Mouse (Mus musculus) c-Kit-positive CD71-positive TER-119-positive erythroid progenitor cells, embryonic 14.5 days (primary cell): ENCODE data around the gene Hnrnph2.

Experiments
- DNase-seq: peaks from one replicate; pipeline ENCODE4 v3.0.0-alpha.2; 2013; ENCODE audit warnings: low spot score

Hnrnph2 gene

GRCm38 (mm10) chrX:134600659-134601379 is at the start of gene Hnrnph2, which contains the start of gene Gla:
Gene Hnrnph2, plus strand, starts transcription at chrX:134601179.
Gene Gla, minus strand, starts transcription at chrX:134601125.
- peak; percentile 94 for DNase-seq

- no peak for DNase-seq
These were observed 47.7 kb upstream of the Hnrnph2 start for GRCm38 (mm10) chrX:134553326-134553725.

GRCm38 (mm10) chrX:134554425-134554824 is 46.6 kb upstream of the Hnrnph2 start:
- no peak for DNase-seq

DNA sequence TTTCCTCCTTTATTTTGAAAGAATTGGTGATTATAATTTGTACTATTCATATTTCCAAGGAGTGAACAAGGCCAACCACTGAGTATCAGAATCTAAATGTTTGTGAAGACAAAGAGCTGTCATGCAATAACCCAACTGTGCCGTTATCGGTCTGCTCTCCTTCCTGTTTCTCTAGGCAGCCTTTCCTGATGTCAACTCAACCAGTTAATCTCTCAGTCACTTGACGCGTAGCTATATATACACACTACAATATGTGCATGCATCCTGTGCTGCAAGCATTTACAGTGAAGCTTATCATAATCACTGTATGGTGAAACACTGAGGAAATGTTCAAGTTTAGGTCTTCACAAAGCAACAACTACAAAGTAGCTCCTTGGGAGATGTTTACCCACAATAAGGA is 36.7 kb upstream of the Hnrnph2 start:
- no peak for DNase-seq

DNA sequence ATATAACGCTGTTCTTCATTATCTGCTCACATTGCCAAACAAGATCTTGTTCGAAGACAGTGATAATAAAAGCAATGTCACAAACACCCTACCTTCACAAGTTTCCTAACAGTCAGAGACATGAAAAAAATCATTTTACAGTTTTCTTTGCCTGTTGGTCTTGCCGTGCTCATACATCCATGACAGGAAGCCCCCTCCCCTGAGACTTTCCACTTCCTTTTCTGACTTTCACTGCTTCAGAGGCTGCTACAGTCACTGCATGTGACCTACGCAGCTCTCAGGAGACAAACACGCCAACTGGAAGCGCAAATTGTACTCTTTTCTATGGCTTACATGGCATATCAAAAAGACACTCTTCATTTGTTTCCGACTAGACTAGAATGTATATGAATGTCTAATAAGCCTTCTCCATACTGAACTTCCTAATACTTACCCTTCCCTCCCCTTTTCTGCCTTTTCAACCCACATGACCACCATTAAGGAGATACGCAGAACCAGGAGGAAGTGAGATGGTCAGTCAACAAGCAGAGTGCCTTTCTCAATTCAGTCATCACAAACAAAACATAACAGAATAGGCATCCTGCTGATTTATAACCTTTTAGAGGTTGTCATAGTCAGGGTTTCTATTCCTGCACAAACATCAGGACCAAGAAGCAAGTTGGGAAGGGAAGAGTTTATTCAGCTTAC is 34.3 kb upstream of the Hnrnph2 start:
- DNase-seq: no peak

- DNase-seq: no peak
These were observed 23.1 kb upstream of the Hnrnph2 start for GRCm38 (mm10) chrX:134577896-134578295.

DNA sequence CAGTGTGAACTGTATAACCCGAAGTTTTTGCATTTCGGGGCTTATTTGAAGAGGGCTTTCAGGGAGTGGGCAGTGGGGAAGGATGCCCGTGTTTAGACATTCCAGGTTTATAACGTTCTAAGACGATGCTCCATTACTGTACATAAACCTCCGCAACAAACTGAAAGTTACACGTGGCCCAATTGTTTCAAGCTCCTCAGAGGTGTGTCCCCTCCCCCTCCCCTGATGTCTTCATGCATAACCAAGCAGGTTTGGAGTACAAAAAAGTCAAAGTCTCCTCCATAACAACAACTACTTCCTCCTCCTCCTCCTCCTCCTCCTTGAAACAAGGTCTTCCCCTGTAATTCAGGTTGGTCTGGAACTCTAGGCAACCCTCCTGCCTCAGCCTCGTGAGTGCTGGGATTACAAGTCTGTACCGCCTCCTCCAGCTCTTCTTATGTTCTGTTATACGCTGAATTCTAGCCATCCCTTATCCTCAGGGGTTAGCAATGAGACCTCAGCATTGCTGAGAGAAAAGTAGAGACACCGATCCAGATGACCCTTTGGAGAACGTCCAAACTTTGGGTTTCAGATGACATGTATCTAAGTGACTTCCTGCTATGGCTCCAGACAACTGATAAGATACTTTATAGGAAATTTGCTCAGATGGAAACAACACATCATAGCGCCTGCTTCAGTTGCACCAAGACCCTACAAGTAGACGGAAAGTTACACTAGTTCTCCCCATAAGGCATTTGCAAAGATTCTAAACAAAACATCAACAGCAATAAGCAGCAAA is 20.3 kb upstream of the Hnrnph2 start:
- no peak for DNase-seq

GRCm38 (mm10) chrX:134582270-134582669 is 18.7 kb upstream of the Hnrnph2 start:
- no peak for DNase-seq

- DNase-seq: no peak
These were observed 17.9 kb upstream of the Hnrnph2 start, which contains the start of gene Btk for GRCm38 (mm10) chrX:134582888-134583669. Gene Btk, minus strand, starts transcription at chrX:134583570.

DNA sequence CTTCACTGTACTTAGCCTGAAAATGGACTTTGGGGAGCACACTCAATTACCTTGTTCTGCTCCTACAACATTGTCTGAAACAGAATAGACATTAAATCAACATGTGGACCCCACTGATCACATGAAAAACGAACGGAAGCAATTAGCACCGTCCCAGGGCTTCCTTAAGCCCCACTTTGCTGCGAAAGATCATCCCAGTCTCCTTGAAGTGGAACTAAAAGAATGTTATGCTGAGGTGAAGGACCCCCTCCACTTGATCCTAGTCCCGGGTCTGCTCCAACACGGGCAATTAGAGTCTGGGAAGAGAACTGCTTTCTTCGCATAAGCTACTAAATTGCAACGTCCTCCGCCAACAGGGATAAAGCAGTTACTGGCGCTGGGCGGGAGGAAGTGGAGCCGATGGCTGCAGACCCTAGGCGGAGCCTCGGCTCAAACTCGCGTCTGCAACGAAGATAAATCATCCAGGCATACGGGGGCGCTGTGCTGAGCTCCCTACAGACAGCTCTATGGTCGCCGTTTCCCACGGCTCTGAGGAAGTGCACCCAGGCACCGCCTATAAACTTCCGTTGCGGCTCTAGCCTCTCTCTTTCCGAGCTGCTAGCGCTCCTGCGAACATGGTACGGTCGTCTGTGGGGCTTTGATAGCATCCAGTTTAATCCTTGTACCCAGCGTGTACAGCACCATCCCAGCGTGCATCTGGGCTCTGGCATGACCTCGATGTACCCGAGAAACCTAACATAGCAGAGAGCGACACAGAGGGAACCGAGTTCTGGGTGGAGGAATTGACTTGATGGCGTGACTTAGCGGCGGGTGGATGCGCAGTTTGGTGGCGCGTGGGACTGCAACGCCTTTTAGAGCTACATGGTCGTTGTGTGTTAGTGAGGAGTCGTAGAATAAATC is 15.6 kb upstream of the Hnrnph2 start, which contains the start of gene Rpl36a:
Gene Rpl36a, plus strand, starts transcription at position 552 of the 900 bp plus-strand sequence.
- peak; percentile 87 for DNase-seq

DNA sequence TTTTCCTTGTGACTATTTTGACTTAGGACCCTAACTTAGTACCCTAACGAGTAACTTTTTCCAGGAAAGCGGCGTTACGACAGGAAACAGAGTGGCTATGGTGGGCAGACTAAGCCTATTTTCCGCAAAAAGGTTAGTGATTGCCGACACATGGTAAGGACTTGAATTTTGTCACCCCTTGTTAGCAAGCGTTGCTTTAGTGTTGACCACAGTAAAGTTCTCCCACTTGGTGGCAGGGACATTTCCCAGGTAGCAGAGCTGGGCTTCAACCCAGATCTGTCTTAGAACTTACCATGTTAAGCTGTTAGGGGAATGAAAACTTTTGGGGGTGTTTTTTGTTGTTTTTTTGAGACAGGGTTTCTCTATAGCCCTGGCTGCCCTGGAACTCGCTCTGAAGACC is 14.5 kb upstream of the Hnrnph2 start:
- DNase-seq: no peak

GRCm38 (mm10) chrX:134588261-134588660 is 12.7 kb upstream of the Hnrnph2 start:
- DNase-seq: no peak

- DNase-seq: no peak
These were observed 12.0 kb upstream of the Hnrnph2 start for GRCm38 (mm10) chrX:134588997-134589396.

DNA sequence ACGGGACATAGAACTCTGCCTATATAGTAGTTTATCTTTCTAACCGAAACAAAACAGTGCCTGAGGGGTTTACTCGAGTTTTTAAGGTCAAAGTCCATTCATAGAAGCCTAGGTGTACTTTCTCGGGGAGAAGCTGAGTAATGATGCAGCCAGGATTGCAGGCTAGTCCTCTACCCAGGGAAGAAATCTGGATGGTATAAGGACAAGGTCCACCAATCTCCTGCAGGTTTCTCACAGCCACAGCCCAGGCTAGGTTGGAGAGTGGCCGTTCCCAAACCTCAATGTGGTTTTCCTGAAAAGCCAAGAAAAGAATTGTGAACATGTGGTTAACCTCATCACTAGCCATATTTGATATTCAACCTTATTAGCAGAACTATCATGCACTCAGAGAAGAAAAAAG is 11.1 kb upstream of the Hnrnph2 start:
- no peak for DNase-seq

DNA sequence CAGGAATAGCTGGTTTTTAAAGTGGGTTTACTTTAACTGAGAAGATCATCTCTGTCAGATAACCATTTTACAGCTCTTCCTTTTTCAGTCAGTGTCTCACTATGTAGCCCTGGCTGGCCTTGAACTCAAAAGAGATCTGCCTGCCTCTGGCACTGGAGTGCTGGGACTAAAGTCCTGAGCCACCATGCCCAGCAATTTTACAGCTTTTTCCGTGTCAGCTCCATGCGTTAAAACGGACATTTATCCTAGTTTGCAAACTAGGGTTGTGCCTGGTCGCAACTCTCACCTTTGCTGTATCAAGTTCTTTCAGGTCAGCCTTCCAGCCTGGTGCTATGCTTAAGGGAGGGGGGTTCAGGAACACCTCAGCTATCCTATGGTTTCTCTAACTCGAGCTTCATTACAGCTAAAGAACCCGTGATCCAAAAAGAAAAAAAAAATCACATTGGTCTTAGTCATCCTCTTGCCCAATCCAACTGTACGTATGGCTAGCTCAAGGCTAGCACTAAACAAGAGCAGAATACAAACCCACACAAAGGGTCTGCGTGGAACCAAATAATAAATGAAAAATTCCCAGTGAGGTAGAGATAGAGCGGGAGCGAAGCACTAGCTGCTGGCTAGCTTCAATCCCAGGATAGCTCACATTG is 935 bp upstream of the Hnrnph2 start:
- DNase-seq: no peak

GRCm38 (mm10) chrX:134601380-134602120 is 571 bp downstream of the Hnrnph2 start:
- DNase-seq: no peak

GRCm38 (mm10) chrX:134609472-134609871 is 8.5 kb downstream of the Hnrnph2 start:
- no peak for DNase-seq

- no peak for DNase-seq
These were observed 10.0 kb downstream of the Hnrnph2 start for GRCm38 (mm10) chrX:134610984-134611383.

DNA sequence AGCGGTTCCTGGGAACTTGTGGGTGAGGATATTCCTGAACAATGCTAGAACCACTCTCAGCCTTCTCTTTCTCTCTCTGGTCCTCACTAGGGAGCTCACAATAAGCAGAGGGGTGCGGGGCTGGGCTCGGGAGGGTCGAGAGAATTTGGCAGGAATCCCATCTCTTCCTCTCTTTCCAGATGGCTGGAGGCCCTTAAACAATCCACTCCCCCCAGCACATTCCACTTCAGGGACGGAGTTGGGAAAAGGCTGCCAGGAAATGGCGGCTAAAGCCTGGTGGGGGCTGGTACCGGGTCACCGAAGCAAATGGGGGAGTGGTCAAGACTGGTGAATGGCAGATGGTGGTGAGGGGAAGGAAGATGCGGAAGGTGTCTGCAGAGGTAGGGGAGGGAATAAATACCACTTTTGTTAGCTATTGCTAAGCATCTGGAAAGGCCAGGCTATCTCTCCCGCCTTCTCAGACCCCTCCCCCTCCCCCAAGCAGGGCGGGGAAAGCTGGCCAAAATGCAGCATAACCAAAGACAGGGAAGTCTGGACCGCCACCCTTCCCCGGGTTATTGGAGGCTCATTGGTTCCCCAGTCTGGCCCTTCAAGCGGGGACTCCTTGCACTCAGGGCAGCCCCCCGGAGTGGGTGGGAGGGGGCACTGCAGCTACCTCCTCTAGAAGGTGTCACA is 11.4 kb downstream of the Hnrnph2 start:
- DNase-seq: no peak
